Mouse (Mus musculus) heart, embryonic 14.5 days (tissue): ENCODE measurements at regions not wholly inside any gene's neighbourhood (a gene's known extent, or its start where the extent isn't known, plus 50 kb on each side); places are given as distances from the start of the nearest gene placed in this dataset.

Experiments used
- ATAC-seq: fragments of 200-750 bp; cut with Nextera tagmentation; 2 replicates; pipeline ENCODE4 v1.8.0; 2017; ENCODE audit warnings: low read depth, moderate TSS enrichment; ENCODE audit not compliant: insufficient number of reproducible peaks, insufficient read depth, low FRiP score
- H3K27ac ChIP-seq, 2 experiments: fragments of 200-500 bp in 1 of 2; fragments of 300-500 bp in 1 of 2; sonication (generic) in 1 of 2; replicated peaks in 1 of 2; 2 replicates each; pipeline ENCODE4 v1.5.1; 2012 to 2014; ENCODE audit warnings: low read depth in 2 of 2, low read length in 2 of 2, control low read depth in 1 of 2, mild to moderate bottlenecking in 1 of 2, mixed read lengths in 1 of 2; ENCODE audit not compliant: control insufficient read depth in 1 of 2, insufficient read depth in 1 of 2
- H3K27me3 ChIP-seq: fragments of 300-500 bp; sonication (generic); 2 replicates; pipeline ENCODE4 v1.6.1; 2014; ENCODE audit warnings: mild to moderate bottlenecking, low read length, control low read depth; ENCODE audit not compliant: control insufficient read depth, insufficient read depth
- H3K36me3 ChIP-seq: fragments of 300-500 bp; sonication (generic); 2 replicates; pipeline ENCODE4 v1.6.1; 2014; ENCODE audit warnings: mild to moderate bottlenecking, control low read depth, low read length, mixed read lengths; ENCODE audit not compliant: control insufficient read depth, insufficient read depth
- H3K4me1 ChIP-seq, 2 experiments: fragments of 200-500 bp in 1 of 2; fragments of 300-500 bp in 1 of 2; sonication (generic) in 1 of 2; 2 replicates each; pipeline ENCODE4 v1.6.1; 2012 to 2014; ENCODE audit warnings: low read length in 2 of 2, control low read depth in 1 of 2, mixed read lengths in 1 of 2; ENCODE audit not compliant: control insufficient read depth in 2 of 2, insufficient read depth in 2 of 2
- H3K4me2 ChIP-seq: fragments of 300-500 bp; sonication (generic); 2 replicates; pipeline ENCODE4 v1.6.1; 2014; ENCODE audit warnings: mild to moderate bottlenecking, low read length
- H3K4me3 ChIP-seq, 2 experiments: fragments of 200-500 bp in 1 of 2; fragments of 300-500 bp in 1 of 2; sonication (generic) in 1 of 2; 2 replicates each; pipeline ENCODE4 v1.5.1; 2012 to 2014; ENCODE audit warnings: low read length in 2 of 2, mild to moderate bottlenecking in 2 of 2, control low read depth in 1 of 2, low read depth in 1 of 2, moderate library complexity in 1 of 2; ENCODE audit not compliant: control insufficient read depth in 1 of 2, insufficient read depth in 1 of 2
- H3K9ac ChIP-seq: fragments of 300-500 bp; sonication (generic); 2 replicates; pipeline ENCODE4 v1.6.1; 2014; ENCODE audit warnings: mild to moderate bottlenecking, low read length
- H3K9me3 ChIP-seq: fragments of 300-500 bp; sonication (generic); 2 replicates; pipeline ENCODE4 v1.6.1; 2016; ENCODE audit warnings: low read length, control low read depth; ENCODE audit not compliant: control insufficient read depth
- WGBS: fragments of 180-500 bp; shearing (Covaris S2); extraction: QIAGEN DNeasy Blood & Tissue Kit; methylation state at CpG from one replicate; pipeline ENCODE4 v1.1.7; 2014; 5-methylcytosine and 5-hydroxymethylcytosine counted together

GRCm38 (mm10) chr4:148365804-148366203, 78.0 kb upstream of the Disp3 start:
- Histone ChIP-seq H3K36me3 (no peaks in the 10 kb centered on the region), H3K27ac (no peak overlapping the region), H3K4me1 (no peaks in the 10 kb centered on the region), H3K9ac (no peak overlapping the region), H3K4me3 (no peak overlapping the region), H3K9me3 (peaks cover 4% of the 10 kb centered on the region; the same call in 1 of the 2 replicates), H3K27me3 (no peaks in the 10 kb centered on the region), H3K4me2 (no peak overlapping the region)
- 39% methylated on average over 4 of the region's 4 CpGs for WGBS
- ATAC-seq = no peak

- no peak overlapping the region for H3K4me2 ChIP-seq
- H3K4me1 ChIP-seq = no peaks in the 10 kb centered on the region
- H3K27me3 ChIP-seq = no peaks in the 10 kb centered on the region
- no peaks in the 10 kb centered on the region for H3K36me3 ChIP-seq
- no peak overlapping the region for H3K27ac ChIP-seq
- no peak for ATAC-seq
- WGBS = 76% methylated on average over 10 of the region's 10 CpGs
- H3K9ac ChIP-seq = no peak overlapping the region
- H3K9me3 ChIP-seq = no peaks in the 10 kb centered on the region
- H3K4me3 ChIP-seq = no peak overlapping the region
These were observed 75.8 kb upstream of the Disp3 start for GRCm38 (mm10) chr4:148363366-148364121.

DNA sequence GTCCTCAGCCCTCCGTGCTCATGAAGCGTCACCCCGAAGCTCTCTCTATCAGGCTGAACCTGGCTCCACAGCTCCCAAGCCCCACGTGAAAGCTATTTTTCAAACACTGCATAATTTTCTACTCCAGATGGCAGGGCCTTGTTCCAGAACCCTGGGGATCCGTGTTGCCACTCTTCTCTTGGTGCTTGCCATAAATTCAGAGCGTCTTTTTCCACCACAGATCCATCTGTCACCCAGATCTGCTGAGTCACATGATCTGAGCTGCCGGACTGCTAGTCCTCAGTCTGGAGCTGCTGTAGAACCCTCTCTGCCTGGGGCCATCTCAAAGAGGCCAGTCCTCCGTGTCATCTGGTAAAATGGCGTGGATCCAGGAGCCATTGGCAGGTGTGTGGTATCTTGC, 73.2 kb upstream of the Disp3 start:
- Histone ChIP-seq H3K4me1 (no peaks in the 10 kb centered on the region), H3K27ac (no peak overlapping the region), H3K9me3 (no peaks in the 10 kb centered on the region), H3K36me3 (no peaks in the 10 kb centered on the region), H3K9ac (no peak overlapping the region), H3K27me3 (no peaks in the 10 kb centered on the region), H3K4me2 (no peak overlapping the region), H3K4me3 (no peak overlapping the region)
- ATAC-seq = no peak
- 75% methylated on average over 9 of the region's 9 CpGs for WGBS

GRCm38 (mm10) chr4:148358336-148358735, 70.6 kb upstream of the Disp3 start:
- no peak overlapping the region for H3K9ac ChIP-seq
- no peak overlapping the region for H3K4me3 ChIP-seq
- 32% methylated on average over 4 of the region's 4 CpGs for WGBS
- no peaks in the 10 kb centered on the region for H3K4me1 ChIP-seq
- no peak for ATAC-seq
- no peaks in the 10 kb centered on the region for H3K27me3 ChIP-seq
- no peak overlapping the region for H3K4me2 ChIP-seq
- peaks cover 4% of the 10 kb centered on the region; the same call in 1 of the 2 replicates for H3K9me3 ChIP-seq
- no peak overlapping the region for H3K27ac ChIP-seq
- no peaks in the 10 kb centered on the region for H3K36me3 ChIP-seq

DNA sequence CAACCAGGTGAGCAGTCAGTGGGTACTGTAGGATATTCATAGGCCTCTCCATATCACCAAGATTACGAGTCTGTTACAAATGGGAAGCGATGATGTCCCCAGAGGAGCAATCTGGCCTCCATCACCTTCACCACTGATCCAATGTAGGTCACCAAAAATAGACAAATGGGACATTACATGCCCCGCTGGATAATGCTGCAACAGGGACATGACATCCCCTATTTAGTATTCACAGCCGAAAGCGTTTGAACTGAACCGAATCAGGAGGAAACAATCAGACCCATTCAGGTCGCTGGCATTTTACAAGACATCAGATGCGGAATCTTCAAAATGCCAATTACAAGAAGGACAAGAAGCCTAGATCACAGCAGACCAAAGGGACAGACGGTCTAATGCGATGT, 69.5 kb upstream of the Disp3 start:
- H3K27me3 ChIP-seq = no peaks in the 10 kb centered on the region
- no peaks in the 10 kb centered on the region for H3K4me1 ChIP-seq
- H3K4me3 ChIP-seq = no peak overlapping the region
- H3K9me3 ChIP-seq = peaks cover 9% of the 10 kb centered on the region; the same call in 1 of the 2 replicates
- 79% methylated on average over 10 of the region's 10 CpGs for WGBS
- H3K4me2 ChIP-seq = no peak overlapping the region
- H3K9ac ChIP-seq = no peak overlapping the region
- ATAC-seq = no peak
- no peak overlapping the region for H3K27ac ChIP-seq
- H3K36me3 ChIP-seq = no peaks in the 10 kb centered on the region

- Histone ChIP-seq H3K27me3 (no peaks in the 10 kb centered on the region), H3K4me1 (no peaks in the 10 kb centered on the region), H3K9me3 (peaks cover 9% of the 10 kb centered on the region; the same call in 1 of the 2 replicates), H3K27ac (no peak overlapping the region), H3K4me2 (no peak overlapping the region), H3K36me3 (no peaks in the 10 kb centered on the region), H3K4me3 (no peak overlapping the region), H3K9ac (no peak overlapping the region)
- no peak for ATAC-seq
- WGBS = 79% methylated on average over 3 of the region's 3 CpGs
These were observed 68.9 kb upstream of the Disp3 start for GRCm38 (mm10) chr4:148356654-148357053.

GRCm38 (mm10) chr4:148353969-148354368, 66.2 kb upstream of the Disp3 start:
- no peak for ATAC-seq
- WGBS = 61% methylated on average over 3 of the region's 3 CpGs
- no peaks in the 10 kb centered on the region for H3K27me3 ChIP-seq
- no peaks in the 10 kb centered on the region for H3K4me1 ChIP-seq
- no peaks in the 10 kb centered on the region for H3K36me3 ChIP-seq
- H3K9ac ChIP-seq = no peak overlapping the region
- no peak overlapping the region for H3K4me2 ChIP-seq
- H3K9me3 ChIP-seq = peaks cover 9% of the 10 kb centered on the region; the same call in 1 of the 2 replicates
- H3K27ac ChIP-seq = no peak overlapping the region
- H3K4me3 ChIP-seq = no peak overlapping the region

- ATAC-seq = no peak
- 86% methylated on average over 5 of the region's 5 CpGs for WGBS
- H3K4me3 ChIP-seq = no peak overlapping the region
- H3K27me3 ChIP-seq = no peaks in the 10 kb centered on the region
- no peak overlapping the region for H3K4me2 ChIP-seq
- H3K9me3 ChIP-seq = peaks cover 9% of the 10 kb centered on the region; the same call in 1 of the 2 replicates
- H3K9ac ChIP-seq = no peak overlapping the region
- no peak overlapping the region for H3K27ac ChIP-seq
- no peaks in the 10 kb centered on the region for H3K4me1 ChIP-seq
- no peaks in the 10 kb centered on the region for H3K36me3 ChIP-seq
These were observed 64.9 kb upstream of the Disp3 start for GRCm38 (mm10) chr4:148352690-148353089.
